Mouse (Mus musculus) macrophage (primary cell): ENCODE measurements around the gene Rrp15. TPM values are rescaled to one million over a fixed set of nuclear protein-coding genes. Genes with fewer than 3 reads are reported as not detected.

ENCODE experiments used
- H3K27ac ChIP-seq: fragments of 350-480 bp; formaldehyde crosslinking; 2 replicates; pipeline ENCODE4 v1.9.0; 2021
- H3K36me3 ChIP-seq: fragments of 350-480 bp; formaldehyde crosslinking; 2 replicates; pipeline ENCODE4 v1.9.0; 2021; ENCODE audit errors: inconsistent target
- H3K4me3 ChIP-seq: fragments of 350-480 bp; formaldehyde crosslinking; 2 replicates; pipeline ENCODE4 v1.9.0; 2021; ENCODE audit errors: inconsistent target
- H3K79me2 ChIP-seq: fragments of 350-480 bp; formaldehyde crosslinking; 2 replicates; pipeline ENCODE4 v1.9.0; 2021; ENCODE audit errors: inconsistent target
- WGBS: methylation state at CpG from one replicate; pipeline ENCODE4 v1.1.7; 2026; ENCODE audit warnings: inconsistent platforms; ENCODE audit not compliant: missing documents; 5-methylcytosine and 5-hydroxymethylcytosine counted together
- polyA plus RNA-seq: library from polyadenylated mRNA; stranded (reverse); fragments of 250-400 nt; gene quantifications from 3 replicates; pipeline ENCODE4 v1.2.4, GENCODE M21; 2018; ENCODE audit warnings: inconsistent platforms

Gene Rrp15
- polyA plus RNA-seq, 1 experiment from 2014 or later: 15.2 TPM

DNA sequence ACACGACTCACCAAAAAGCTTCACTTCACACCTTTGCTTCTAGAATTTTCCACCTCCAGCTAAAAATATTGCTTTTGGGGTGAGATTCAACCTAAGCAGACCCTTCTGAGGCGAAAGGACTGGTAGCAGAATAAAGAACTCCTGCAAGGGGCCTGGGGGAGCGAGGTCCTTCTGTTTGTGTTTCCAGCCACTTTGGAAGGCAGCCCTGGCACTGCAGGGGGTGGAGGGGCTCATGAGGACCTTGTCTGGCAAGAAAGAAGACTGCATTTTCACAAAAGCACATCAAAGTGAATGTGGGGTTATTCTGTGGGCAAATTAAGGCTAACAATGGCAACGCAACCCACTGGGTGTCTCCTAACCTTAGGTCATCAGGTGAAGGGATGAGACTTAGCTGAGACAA lies 76.0 kb downstream of the Rrp15 start:
- Histone ChIP-seq H3K4me3 (no peak overlapping the region), H3K79me2 (no peaks in the 10 kb centered on the region), H3K27ac (no peak overlapping the region), H3K36me3 (no peaks in the 10 kb centered on the region)
- WGBS: 76% methylated on average over 4 of the region's 4 CpGs

Other genes starting within 250 kb of the Rrp15 start
- 0.04 to 0.20 TPM in 2 of 3 replicates, not detected in the other for gene Tgfb2, start 43.4 kb downstream of the Rrp15 start, polyA plus RNA-seq
- gene D1Pas1, start 218.1 kb upstream of the Rrp15 start, polyA plus RNA-seq: not detected in 3 replicates